ENCODE assay signal across 10 mouse cellular contexts in the genomic region with DNA sequence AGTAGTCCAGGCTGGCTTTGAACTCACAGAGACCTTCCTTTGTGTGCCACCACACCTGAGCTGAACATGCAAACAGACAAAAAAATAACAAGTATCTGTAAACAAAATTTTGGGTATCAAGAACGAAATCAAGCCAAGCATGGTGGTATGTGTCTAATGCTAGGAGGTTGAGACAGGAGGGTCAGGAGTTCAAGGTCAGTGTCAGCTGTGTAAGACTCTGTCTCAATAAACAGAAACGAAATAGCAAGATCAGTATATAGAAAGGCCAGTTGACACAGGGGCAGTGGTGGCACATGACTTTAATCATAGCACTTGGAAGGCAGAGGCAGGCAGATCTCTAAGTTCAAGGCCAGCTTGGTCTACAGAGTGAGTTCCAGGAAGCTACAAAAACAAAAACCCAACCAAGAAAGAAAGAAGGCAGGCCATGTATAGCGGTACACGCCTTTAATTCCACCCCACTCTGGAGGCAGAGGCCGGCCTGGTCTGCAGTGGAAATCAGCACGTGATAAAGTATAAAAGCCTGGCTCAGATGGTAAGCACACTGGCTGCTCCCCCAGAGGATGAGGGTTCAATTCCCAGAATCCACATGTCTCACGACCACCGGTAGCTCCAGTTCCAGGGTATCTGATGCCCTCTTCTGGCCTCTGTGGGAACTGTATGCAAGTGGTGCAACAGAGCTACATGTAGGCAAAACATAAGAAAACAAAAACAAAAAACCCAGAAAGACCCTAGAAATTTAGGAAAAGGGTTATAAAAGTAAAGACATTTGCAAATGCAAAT. TPM values are rescaled to one million over a fixed set of nuclear protein-coding genes. Genes with fewer than 3 reads are reported as not detected.
DNase-seq lines count a peak whose midpoint lies in the region; ATAC-seq and TF ChIP-seq lines count a peak whose summit lies in the region.
"Had no signal": no experiment of that assay in that cellular context is flagged by ENCODE, and none has a peak within 500 bp of the region (broad histone marks: within the 10 kb centered on the region; RNA-seq: fewer than 3 reads in every experiment).

No protein-coding gene starts in this region.

- no peaks in the 10 kb centered on the region for H3K9me3 ChIP-seq in intestine, embryonic 14.5 days (ENCODE audit: control insufficient read depth, low read length)
- no peaks in the 10 kb centered on the region for H3K9me3 ChIP-seq in intestine, embryonic 16.5 days (ENCODE audit: control insufficient read depth, low read length)
- no peaks in the 10 kb centered on the region for H3K9me3 ChIP-seq in hindbrain, postnatal 0 days (ENCODE audit: low read length)
- no peaks in the 10 kb centered on the region for H3K9me3 ChIP-seq in liver, embryonic 12.5 days (replicated peaks)
- H3K9me3 ChIP-seq in neural tube, embryonic 13.5 days, result no peaks in the 10 kb centered on the region
- H3K9me3 ChIP-seq: liver, embryonic 15.5 days had no signal

- H3K4me3 ChIP-seq in intestine, embryonic 14.5 days (ENCODE audit: low read depth, low read length), result no peak overlapping the region
- no peak overlapping the region for H3K4me3 ChIP-seq in intestine, embryonic 16.5 days (ENCODE audit: low read length)
- no peak overlapping the region for H3K4me3 ChIP-seq in hindbrain, postnatal 0 days (ENCODE audit: low read length)
- no peak overlapping the region for H3K4me3 ChIP-seq in liver, embryonic 12.5 days
- no peak overlapping the region for H3K4me3 ChIP-seq in neural tube, embryonic 13.5 days
- H3K4me3 ChIP-seq: erythroblast, embryonic 14.5 days; liver, embryonic 15.5 days had no signal

- no peak overlapping the region for H3K4me2 ChIP-seq in intestine, embryonic 14.5 days (ENCODE audit: low read length)
- no peak overlapping the region for H3K4me2 ChIP-seq in intestine, embryonic 16.5 days (ENCODE audit: low read depth, low read length)
- no peak overlapping the region for H3K4me2 ChIP-seq in hindbrain, postnatal 0 days (ENCODE audit: low read depth, low read length)
- 0 out of 2 replicates have a peak overlapping the region, but pooled peaks have one; percentile 10 for H3K4me2 ChIP-seq in liver, embryonic 12.5 days
- no peak overlapping the region for H3K4me2 ChIP-seq in neural tube, embryonic 13.5 days
- H3K4me2 ChIP-seq: liver, embryonic 15.5 days had no signal

- no peak overlapping the region for H3K27ac ChIP-seq in intestine, embryonic 14.5 days (ENCODE audit: low read depth)
- H3K27ac ChIP-seq in intestine, embryonic 16.5 days (ENCODE audit: low read length), result no peak overlapping the region
- no peak overlapping the region for H3K27ac ChIP-seq in hindbrain, postnatal 0 days
- H3K27ac ChIP-seq in liver, embryonic 12.5 days, result no peak overlapping the region
- no peak overlapping the region for H3K27ac ChIP-seq in neural tube, embryonic 13.5 days (replicated peaks)
- H3K27ac ChIP-seq: liver, embryonic 15.5 days had no signal

- whole genome bisulfite sequencing in intestine, embryonic 14.5 days, result 57% methylated on average over 8 of the region's 8 CpGs
- WGBS in intestine, embryonic 16.5 days, result 63% methylated on average over 8 of the region's 8 CpGs
- WGBS in hindbrain, postnatal 0 days, result 59% methylated on average over 8 of the region's 8 CpGs
- WGBS in liver, embryonic 12.5 days (ENCODE audit: insufficient replicate concordance), result 54% methylated on average over 8 of the region's 8 CpGs
- WGBS in neural tube, embryonic 13.5 days, result 56% methylated on average over 8 of the region's 8 CpGs

- no peaks in the 10 kb centered on the region for H3K27me3 ChIP-seq in intestine, embryonic 14.5 days (replicated peaks; ENCODE audit: control insufficient read depth, insufficient read depth, low read length)
- H3K27me3 ChIP-seq in intestine, embryonic 16.5 days (replicated peaks; ENCODE audit: control insufficient read depth, insufficient read depth, low read length), result no peaks in the 10 kb centered on the region
- no peaks in the 10 kb centered on the region for H3K27me3 ChIP-seq in hindbrain, postnatal 0 days (ENCODE audit: insufficient read depth, low read length)
- no peaks in the 10 kb centered on the region for H3K27me3 ChIP-seq in liver, embryonic 12.5 days (replicated peaks)
- no peaks in the 10 kb centered on the region for H3K27me3 ChIP-seq in neural tube, embryonic 13.5 days
- H3K27me3 ChIP-seq: liver, embryonic 15.5 days had no signal

- no peaks in the 10 kb centered on the region for H3K4me1 ChIP-seq in intestine, embryonic 14.5 days (replicated peaks; ENCODE audit: control insufficient read depth, insufficient read depth, low read length)
- H3K4me1 ChIP-seq in intestine, embryonic 16.5 days (ENCODE audit: control insufficient read depth, insufficient read depth, low read length), result no peaks in the 10 kb centered on the region
- H3K4me1 ChIP-seq in hindbrain, postnatal 0 days (ENCODE audit: insufficient read depth, low read length), result no peaks in the 10 kb centered on the region
- no peaks in the 10 kb centered on the region for H3K4me1 ChIP-seq in liver, embryonic 12.5 days
- no peaks in the 10 kb centered on the region for H3K4me1 ChIP-seq in neural tube, embryonic 13.5 days (replicated peaks)
- H3K4me1 ChIP-seq: liver, embryonic 15.5 days had no signal

- ATAC-seq in intestine, embryonic 14.5 days (replicated peaks; ENCODE audit: low FRiP score, low TSS enrichment, low read depth), result 0 out of 2 replicates have a peak, but pooled peaks have one; percentile 29
- no peak for ATAC-seq in intestine, embryonic 16.5 days
- ATAC-seq in hindbrain, postnatal 0 days, result peak; percentile 41; the same call in 1 of the 2 replicates
- ATAC-seq in liver, embryonic 12.5 days, result no peak
- ATAC-seq in neural tube, embryonic 13.5 days (ENCODE audit: low read depth), result peak; percentile 40; the same call in 1 of the 2 replicates

- TF ChIP-seq CTCF in hindbrain, postnatal 0 days (IDR thresholded peaks at IDR 0.05; ENCODE audit: low read depth), result peak; percentile 71

- no peak overlapping the region for H3K9ac ChIP-seq in intestine, embryonic 14.5 days (ENCODE audit: low read length)
- H3K9ac ChIP-seq in intestine, embryonic 16.5 days (ENCODE audit: low read depth, low read length), result no peak overlapping the region
- no peak overlapping the region for H3K9ac ChIP-seq in hindbrain, postnatal 0 days (replicated peaks; ENCODE audit: low read length)
- no peak overlapping the region for H3K9ac ChIP-seq in liver, embryonic 12.5 days
- H3K9ac ChIP-seq in neural tube, embryonic 13.5 days, result no peak overlapping the region
- H3K9ac ChIP-seq: liver, embryonic 15.5 days had no signal

- peak; percentile 74 for DNase-seq in intestine, embryonic 14.5 days (ENCODE audit: low spot score)
- peak; percentile 43 for DNase-seq in MN1 (ENCODE audit: low spot score)
- peak; percentile 64 for DNase-seq in embryo, embryonic 9.5 days (ENCODE audit: extremely low spot score)
- peak; percentile 63 for DNase-seq in hindbrain, postnatal 0 days (ENCODE audit: low spot score)
- DNase-seq in ovary, postnatal 36 days (ENCODE audit: low spot score), result no peak

- peaks cover 42% of the 10 kb centered on the region for H3K36me3 ChIP-seq in intestine, embryonic 14.5 days (ENCODE audit: control insufficient read depth, insufficient read depth, low read length)
- H3K36me3 ChIP-seq in intestine, embryonic 16.5 days (ENCODE audit: control insufficient read depth, insufficient read depth, low read length), result 0 out of 2 replicates have a peak, but pooled peaks cover 6% of the 10 kb centered on the region
- peaks cover 11% of the 10 kb centered on the region for H3K36me3 ChIP-seq in hindbrain, postnatal 0 days (ENCODE audit: insufficient read depth, low read length)
- H3K36me3 ChIP-seq in liver, embryonic 12.5 days, result peaks cover 38% of the 10 kb centered on the region
- peaks cover 50% of the 10 kb centered on the region for H3K36me3 ChIP-seq in neural tube, embryonic 13.5 days

RNA-seq across cellular contexts. Expression of a gene that starts 36.0 kb away (rescaled TPM):
- polyA plus RNA-seq in intestine, embryonic 14.5 days (2014; fragmentation: Nextera tagmentation; extraction: Ambion mirVana), result 15.3 and 18.0 TPM in 2 replicates
- polyA plus RNA-seq in intestine, embryonic 16.5 days (2015; fragmentation: Nextera tagmentation; extraction: Ambion mirVana), result 19.8 and 21.5 TPM in 2 replicates
- 15.9 and 20.7 TPM in 2 replicates for total RNA-seq in hindbrain, postnatal 0 days (2014; rRNA removed)
- 7.0 and 8.0 TPM in 2 replicates for polyA plus RNA-seq in hindbrain, postnatal 0 days (2015; fragmentation: Nextera tagmentation; extraction: Ambion mirVana)
- polyA plus RNA-seq in liver, embryonic 12.5 days (2016; fragmentation: Nextera tagmentation; extraction: Ambion mirVana), result 12.0 and 13.8 TPM in 2 replicates
- polyA plus RNA-seq in neural tube, embryonic 13.5 days (2015; fragmentation: Nextera tagmentation; extraction: Ambion mirVana), result 7.9 and 8.7 TPM in 2 replicates

RNA-seq across cellular contexts. Expression of a gene that starts 59.4 kb away (rescaled TPM):
- polyA plus RNA-seq in intestine, embryonic 14.5 days (2014; fragmentation: Nextera tagmentation; extraction: Ambion mirVana), result 14.6 TPM in 2 replicates
- polyA plus RNA-seq in intestine, embryonic 16.5 days (2015; fragmentation: Nextera tagmentation; extraction: Ambion mirVana), result 9.9 and 10.3 TPM in 2 replicates
- total RNA-seq in hindbrain, postnatal 0 days (2014; rRNA removed), result 14.3 and 16.1 TPM in 2 replicates
- 13.6 and 13.9 TPM in 2 replicates for polyA plus RNA-seq in hindbrain, postnatal 0 days (2015; fragmentation: Nextera tagmentation; extraction: Ambion mirVana)
- polyA plus RNA-seq in liver, embryonic 12.5 days (2016; fragmentation: Nextera tagmentation; extraction: Ambion mirVana), result 7.1 and 7.4 TPM in 2 replicates
- 18.3 and 19.3 TPM in 2 replicates for polyA plus RNA-seq in neural tube, embryonic 13.5 days (2015; fragmentation: Nextera tagmentation; extraction: Ambion mirVana)
- polyA plus RNA-seq: erythroblast, embryonic 14.5 days had no signal

Comparison
In these comparisons a context has a peak if more than half of its experiments do, and no peak if none do; other contexts are left out.
1. ATAC-seq: peak in intestine, embryonic 14.5 days (single experiment), hindbrain, postnatal 0 days (single experiment) and neural tube, embryonic 13.5 days (single experiment); none in intestine, embryonic 16.5 days (single experiment) and liver, embryonic 12.5 days (single experiment).